Comparison of ENCODE assay signal across 8 mouse cellular contexts in the genomic region with DNA sequence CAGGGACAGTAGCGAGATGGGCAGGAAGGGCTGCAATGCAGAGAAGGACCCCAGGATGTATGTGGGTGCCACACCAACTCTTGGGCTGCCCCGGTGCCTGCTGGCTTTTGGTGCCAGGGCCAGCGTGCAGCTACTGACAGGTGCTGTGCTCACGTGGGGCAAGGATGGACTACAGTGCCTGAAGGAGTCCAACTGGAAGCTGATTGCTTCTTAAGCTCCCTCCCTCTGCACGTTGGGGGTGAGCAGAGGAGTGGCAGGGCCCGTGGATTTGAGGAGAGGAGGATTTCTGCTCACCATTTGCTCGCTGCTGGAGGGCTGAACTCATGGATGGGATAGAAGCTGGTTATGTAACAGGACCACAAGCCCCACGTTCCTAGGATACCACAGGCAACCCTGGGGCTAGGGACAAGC. TPM values are rescaled to one million over a fixed set of nuclear protein-coding genes. Genes with fewer than 3 reads are reported as not detected.
A peak's percentile ranks its signal among the peaks of the same experiment; 100 is the strongest.
DNase-seq lines count a peak whose midpoint lies in the region; ATAC-seq lines count a peak whose summit lies in the region.

No protein-coding gene starts in this region.

- DNase-seq in layer of hippocampus, adult 9-11 months: peak; percentile 78
- DNase-seq in layer of hippocampus, postnatal 25 days (ENCODE audit: extremely low spot score in 1 of 2, low spot score in 1 of 2): no peak
- DNase-seq in cerebellum, adult 9-11 months: peak; percentile 95
- peak; percentile 72 for DNase-seq in gastrocnemius, postnatal 14 days
- peak; percentile 72 to 76 for DNase-seq in left cerebral cortex, adult 9 months (ENCODE audit: low spot score in 2 of 2)
- no peak for DNase-seq in adrenal gland, adult 8-10 months
- no peak for DNase-seq in c-Kit-positive CD71-positive TER-119-positive erythroid progenitor cells, embryonic 14.5 days (ENCODE audit: low spot score)

- H3K36me3 ChIP-seq in midbrain, embryonic 12.5 days: no peaks in the 10 kb centered on the region

- 0 out of 2 replicates have a peak, but pooled peaks have one; percentile 13 for ATAC-seq in midbrain, embryonic 12.5 days (ENCODE audit: low FRiP score, low read depth)

- peaks cover 6% of the 10 kb centered on the region; the same call in 1 of the 2 replicates for H3K27me3 ChIP-seq in midbrain, embryonic 12.5 days

- intact Hi-C loops in gastrocnemius, postnatal 14 days (cut with DNase I; ENCODE audit: low total_unique reads): no loop called here

- H3K4me3 ChIP-seq in midbrain, embryonic 12.5 days: peak overlapping the region; percentile 21

- no peaks in the 10 kb centered on the region for H3K9me3 ChIP-seq in midbrain, embryonic 12.5 days

- peaks cover 21% of the 10 kb centered on the region for H3K4me1 ChIP-seq in midbrain, embryonic 12.5 days

- peak overlapping the region; percentile 43 for H3K9ac ChIP-seq in midbrain, embryonic 12.5 days (replicated peaks)

- H3K27ac ChIP-seq in midbrain, embryonic 12.5 days (replicated peaks): peak overlapping the region; percentile 61

- peak overlapping the region; percentile 48 for H3K4me2 ChIP-seq in midbrain, embryonic 12.5 days (replicated peaks)

- 13% methylated on average over 8 of the region's 8 CpGs for WGBS in midbrain, embryonic 12.5 days

RNA-seq across cellular contexts. Expression of gene Tef, which starts 0.7 kb away (rescaled TPM):
- total RNA-seq in layer of hippocampus, postnatal 25 days (2021): 100 to 1,000 TPM; 237 to 266 TPM
- 100 to 1,000 TPM; 101 to 115 TPM for total RNA-seq in gastrocnemius, postnatal 14 days (2021)
- 30.5 and 32.4 TPM in 2 replicates for polyA plus RNA-seq in midbrain, embryonic 12.5 days (2016; fragmentation: Nextera tagmentation; extraction: Ambion mirVana)
- total RNA-seq in adrenal gland, adult 8-10 months (2022): 100 to 1,000 TPM in 3 of 4 experiments, 10 to 100 TPM in 1; 93.1 to 190 (median 160) TPM

RNA-seq across cellular contexts. Expression of gene Tob2, which starts 55.6 kb away (rescaled TPM):
- total RNA-seq in layer of hippocampus, postnatal 25 days (2021): 10 to 100 TPM; 27.7 to 34.1 TPM
- total RNA-seq in gastrocnemius, postnatal 14 days (2021): 100 to 1,000 TPM in 1 of 2 experiments, 10 to 100 TPM in 1; 44.8 to 106 TPM
- polyA plus RNA-seq in midbrain, embryonic 12.5 days (2016; fragmentation: Nextera tagmentation; extraction: Ambion mirVana): 20.9 and 22.2 TPM in 2 replicates
- 10 to 100 TPM; 63.9 to 97.0 (median 69.1) TPM for total RNA-seq in adrenal gland, adult 8-10 months (2022)

RNA-seq across cellular contexts. Expression of gene Rangap1, which starts 57.6 kb away (rescaled TPM):
- total RNA-seq in layer of hippocampus, postnatal 25 days (2021): 100 to 1,000 TPM; 146 to 164 TPM
- 10 to 100 TPM; 24.8 to 27.8 TPM for total RNA-seq in gastrocnemius, postnatal 14 days (2021)
- polyA plus RNA-seq in midbrain, embryonic 12.5 days (2016; fragmentation: Nextera tagmentation; extraction: Ambion mirVana): 161 and 165 TPM in 2 replicates
- 10 to 100 TPM; 53.4 to 70.2 (median 60.6) TPM for total RNA-seq in adrenal gland, adult 8-10 months (2022)

RNA-seq across cellular contexts. Expression of gene Zc3h7b, which starts 58.1 kb away (rescaled TPM):
- 100 to 1,000 TPM; 145 to 150 TPM for total RNA-seq in layer of hippocampus, postnatal 25 days (2021)
- 10 to 100 TPM; 30.8 to 37.9 TPM for total RNA-seq in gastrocnemius, postnatal 14 days (2021)
- polyA plus RNA-seq in midbrain, embryonic 12.5 days (2016; fragmentation: Nextera tagmentation; extraction: Ambion mirVana): 49.6 and 50.4 TPM in 2 replicates
- 100 to 1,000 TPM in 2 of 4 experiments, 10 to 100 TPM in 2; 66.3 to 109 (median 89.1) TPM for total RNA-seq in adrenal gland, adult 8-10 months (2022)

Comparison
In these comparisons a context has a peak if more than half of its experiments do, and no peak if none do; other contexts are left out.
1. DNase-seq: peak in layer of hippocampus, adult 9-11 months (single experiment), cerebellum, adult 9-11 months (single experiment), gastrocnemius, postnatal 14 days (single experiment) and left cerebral cortex, adult 9 months (2 of 2); none in layer of hippocampus, postnatal 25 days (0 of 2), adrenal gland, adult 8-10 months (single experiment) and c-Kit-positive CD71-positive TER-119-positive erythroid progenitor cells, embryonic 14.5 days (single experiment).